Mouse (Mus musculus) thymus, postnatal 36 days (tissue): Measurements from ENCODE around the gene Klk1b9.
"Not testable (repeated sequence)": the region's sequence is repeated elsewhere in the genome, so short reads cannot be mapped to it uniquely, and the experiment has no call there.

Source experiments
- DNase-seq, 2 experiments: peaks; one replicate each; pipeline ENCODE4 v3.0.0; 2022; ENCODE audit warnings: mixed read lengths in 2 of 2

Klk1b9 gene

DNA sequence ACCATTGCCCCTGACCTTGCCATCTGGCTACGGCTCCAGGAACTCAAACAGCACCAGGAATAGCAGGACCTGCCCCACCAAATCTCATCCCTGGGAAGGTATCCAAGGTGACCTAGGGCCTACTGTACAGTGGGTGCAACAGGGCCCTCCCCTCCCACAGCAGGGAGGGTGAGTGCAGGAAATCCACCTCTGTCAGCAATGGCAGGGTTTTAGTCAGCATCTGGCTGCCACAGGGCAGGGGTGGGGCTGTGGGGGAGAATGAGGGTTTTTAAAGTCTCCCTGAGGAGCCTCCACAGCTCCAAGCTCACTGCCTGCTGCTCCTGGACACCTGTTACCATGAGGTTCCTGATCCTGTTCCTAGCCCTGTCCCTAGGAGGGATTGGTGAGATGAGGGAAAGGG lies at the start of gene Klk1b9:
TSS of gene Klk1b9 (plus strand) at position 301 of the 400 bp plus-strand sequence.
- DNase-seq: not testable (repeated sequence)

- DNase-seq: peak in 1 of 2 experiments; percentile 8
Measured at GRCm38 (mm10) chr7:43928521-43928920, 47.3 kb upstream of the Klk1b9 start.

GRCm38 (mm10) chr7:43932337-43932736 lies 43.5 kb upstream of the Klk1b9 start:
- no peak for DNase-seq

GRCm38 (mm10) chr7:43933440-43933839 lies 42.4 kb upstream of the Klk1b9 start, which contains the start of gene Klk15:
TSS of gene Klk15 (plus strand) at chr7:43933740.
- no peak for DNase-seq

DNA sequence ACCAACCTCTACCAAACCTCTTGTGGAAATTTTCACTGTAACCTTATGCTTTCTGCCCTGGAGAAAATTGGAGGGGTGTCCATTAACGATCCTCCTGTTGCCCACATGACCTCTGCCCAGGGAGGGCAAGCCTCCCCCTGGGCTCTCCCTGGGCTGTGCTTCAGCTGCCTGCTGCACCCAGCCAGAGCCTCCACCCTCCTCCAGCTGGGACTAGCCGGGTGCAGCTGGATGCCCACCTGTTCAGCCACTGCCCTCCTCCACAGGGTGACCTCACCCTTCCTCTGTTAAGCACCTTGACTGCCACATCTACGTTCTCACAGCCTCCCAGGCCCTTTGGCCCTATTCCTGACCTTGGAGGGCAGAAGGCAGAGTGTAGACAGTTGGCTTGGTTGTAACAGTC lies 41.1 kb upstream of the Klk1b9 start:
- no peak for DNase-seq

GRCm38 (mm10) chr7:43936551-43936950 lies 39.3 kb upstream of the Klk1b9 start:
- no peak for DNase-seq

DNA sequence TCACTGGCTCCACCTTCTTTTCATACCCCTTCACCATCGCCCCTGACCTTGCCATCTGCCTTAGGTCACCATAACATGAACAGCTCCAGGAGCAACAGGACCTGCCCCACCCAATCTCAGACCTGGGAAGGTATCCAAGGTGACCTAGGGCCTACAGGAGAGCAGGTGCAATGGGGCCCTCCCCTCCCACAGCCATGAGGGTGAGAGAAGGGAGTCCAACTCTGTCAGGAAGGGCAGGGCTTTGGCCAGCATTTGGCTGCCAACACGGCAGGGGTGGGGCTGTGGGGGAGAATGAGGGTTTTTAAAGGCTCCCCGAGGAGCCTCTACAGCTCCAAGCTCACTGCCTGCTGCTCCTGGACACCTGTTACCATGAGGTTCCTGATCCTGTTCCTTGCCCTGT lies 33.6 kb upstream of the Klk1b9 start:
- DNase-seq: not testable (repeated sequence)

DNA sequence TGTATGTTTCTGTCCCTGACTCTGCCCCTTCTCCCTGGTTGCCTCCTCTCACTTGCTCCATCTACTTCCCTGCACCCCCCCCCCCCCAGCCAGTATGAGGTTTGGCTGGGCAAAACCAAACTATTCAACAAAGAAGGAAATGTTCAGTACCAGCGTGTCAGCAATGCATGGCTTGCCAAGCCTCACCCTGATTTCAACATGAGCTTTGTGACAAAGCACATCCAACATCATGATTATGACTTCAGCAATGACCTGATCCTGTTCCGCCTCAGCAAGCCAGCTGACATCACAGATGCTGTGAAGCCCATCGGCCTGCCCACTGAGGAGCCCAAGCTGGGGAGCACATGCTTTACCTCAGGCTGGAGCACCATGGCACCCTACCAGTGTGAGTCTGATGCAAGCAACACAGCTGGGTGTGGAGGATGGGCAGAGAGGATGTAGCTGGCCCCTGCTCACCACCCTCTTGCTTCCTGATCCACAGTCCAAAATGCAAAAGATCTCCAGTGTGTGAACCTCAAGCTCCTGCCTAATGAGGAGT lies 31.1 kb upstream of the Klk1b9 start:
- DNase-seq: no peak

DNA sequence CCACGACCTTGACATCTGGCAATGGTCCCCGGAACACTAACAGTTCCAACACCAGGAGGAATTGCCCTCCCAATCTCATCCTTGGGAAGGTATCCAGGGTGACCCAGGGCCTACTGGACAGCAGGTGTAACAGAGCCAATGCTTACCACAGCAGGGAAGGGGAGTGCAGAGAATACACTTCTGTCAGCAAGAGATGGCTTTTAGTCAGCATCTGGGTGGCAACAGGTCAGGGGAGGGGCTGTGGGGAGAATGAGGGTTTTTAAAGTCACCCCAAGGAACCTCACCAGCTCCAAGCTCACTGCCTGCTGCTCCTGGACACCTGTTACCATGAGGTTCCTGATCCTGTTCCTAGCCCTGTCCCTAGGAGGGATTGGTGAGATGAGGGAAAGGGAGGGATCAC lies 25.5 kb upstream of the Klk1b9 start, which contains the start of gene Klk1b8:
TSS of gene Klk1b8 (plus strand) at position 301 of the 400 bp plus-strand sequence.
- DNase-seq: no peak

DNA sequence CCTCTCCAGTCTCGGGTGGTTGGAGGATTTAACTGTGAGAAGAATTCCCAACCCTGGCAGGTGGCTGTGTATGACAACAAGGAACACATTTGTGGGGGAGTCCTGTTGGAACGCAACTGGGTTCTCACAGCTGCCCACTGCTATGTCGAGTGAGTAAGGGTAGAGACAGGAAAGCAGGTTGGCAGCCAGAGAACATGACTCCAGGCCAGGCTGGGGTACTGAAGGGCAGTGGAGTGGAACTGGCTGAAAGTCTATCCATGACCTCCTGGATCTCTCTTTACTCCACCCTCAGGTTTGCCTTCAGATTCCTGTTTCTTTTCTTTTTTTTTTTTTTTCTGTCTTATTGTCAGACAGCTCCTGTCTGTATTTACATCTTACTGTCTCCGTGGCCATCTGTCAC lies 23.2 kb upstream of the Klk1b9 start:
- no peak for DNase-seq

DNA sequence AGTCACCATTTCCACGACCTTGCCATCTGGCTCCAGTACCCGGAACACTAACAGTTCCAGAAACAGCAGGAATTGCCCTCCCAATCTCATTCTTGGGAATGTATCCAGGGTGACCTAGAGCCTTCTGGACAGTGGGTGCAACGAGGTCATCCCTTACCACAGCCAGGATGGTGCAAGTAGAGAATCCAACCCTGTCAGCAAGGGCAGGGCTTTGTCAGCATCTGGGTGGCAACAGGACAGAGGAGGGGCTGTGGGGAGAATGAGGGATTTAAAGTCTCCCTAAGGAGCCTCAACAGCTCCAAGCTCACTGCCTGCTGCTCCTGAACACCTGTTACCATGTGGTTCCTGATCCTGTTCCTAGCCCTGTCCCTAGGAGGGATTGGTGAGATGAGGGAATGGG lies 9.4 kb upstream of the Klk1b9 start, which contains the start of gene Klk1b1:
TSS of gene Klk1b1 (plus strand) at position 301 of the 400 bp plus-strand sequence.
- no peak for DNase-seq

GRCm38 (mm10) chr7:43967058-43967457 lies 8.8 kb upstream of the Klk1b9 start:
- no peak for DNase-seq

- DNase-seq: no peak
Measured at GRCm38 (mm10) chr7:43967612-43968011, 8.2 kb upstream of the Klk1b9 start.

DNA sequence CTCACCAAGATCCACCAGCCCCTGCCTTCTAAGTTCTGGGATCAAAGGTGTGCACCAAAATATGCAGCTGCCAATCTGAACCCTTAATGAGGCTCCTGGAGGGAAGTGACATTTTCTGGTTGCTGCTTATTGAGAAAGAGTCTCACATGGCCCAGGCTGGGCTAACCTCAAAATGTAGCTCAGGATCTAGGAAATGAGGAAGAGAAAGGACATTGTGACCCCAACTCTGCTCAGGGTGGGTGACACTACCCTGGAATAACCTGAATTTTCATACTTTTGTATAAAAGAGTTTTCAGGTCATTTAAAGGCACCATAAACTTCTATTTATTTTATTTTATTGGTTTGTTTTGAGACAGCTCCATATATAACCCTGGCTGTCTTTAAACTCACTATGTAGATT lies 9.8 kb downstream of the Klk1b9 start:
- DNase-seq: no peak

GRCm38 (mm10) chr7:43994821-43995220 lies 19.0 kb downstream of the Klk1b9 start:
- not testable (repeated sequence) for DNase-seq

- not testable (repeated sequence) for DNase-seq
Measured at GRCm38 (mm10) chr7:43995577-43995976, 19.7 kb downstream of the Klk1b9 start, which contains the start of gene Klk1b11. TSS of gene Klk1b11 (plus strand) at chr7:43995877.

GRCm38 (mm10) chr7:44004847-44005246 lies 29.0 kb downstream of the Klk1b9 start:
- DNase-seq: no peak

DNA sequence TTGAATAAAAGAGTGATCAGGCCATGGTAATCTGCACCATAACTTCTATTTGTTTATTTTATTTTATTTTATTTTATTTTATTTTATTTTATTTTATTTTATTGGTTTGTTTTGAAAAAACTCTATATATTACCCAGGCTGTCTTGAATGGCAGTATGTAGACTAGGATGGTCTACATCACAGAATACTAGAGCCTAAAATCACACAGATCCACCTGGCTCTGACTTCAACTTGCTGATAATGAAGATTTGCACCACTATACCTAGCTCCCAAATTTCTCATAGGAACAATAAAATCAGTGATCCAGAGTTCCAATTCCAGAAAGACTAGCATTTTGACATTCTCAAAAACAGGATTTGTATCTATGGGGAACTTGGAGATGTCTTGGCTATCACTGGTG lies 36.0 kb downstream of the Klk1b9 start, which contains the start of gene Klk1b26:
TSS of gene Klk1b26 (plus strand) at position 301 of the 400 bp plus-strand sequence.
- DNase-seq: not testable (repeated sequence)

GRCm38 (mm10) chr7:44014666-44015065 lies 38.8 kb downstream of the Klk1b9 start:
- not testable (repeated sequence) for DNase-seq

GRCm38 (mm10) chr7:44015071-44015470 lies 39.2 kb downstream of the Klk1b9 start:
- no peak for DNase-seq
